Mouse (Mus musculus) MEL (cell line): ENCODE data around the gene Snx10. TPM values are rescaled to one million over a fixed set of nuclear protein-coding genes. Genes with fewer than 3 reads are reported as not detected.

Experiments used
- DNase-seq: peaks from one replicate; pipeline ENCODE4 v3.0.0; 2011; ENCODE audit warnings: low read depth, low spot score
- H3K27ac ChIP-seq: 2 replicates; pipeline ENCODE4 v1.5.1; 2012; ENCODE audit warnings: low read depth, mild to moderate bottlenecking, control low read depth, low read length, moderate library complexity; ENCODE audit not compliant: control insufficient read depth
- H3K27me3 ChIP-seq, 2 experiments: fragments of 150-350 bp in 1 of 2; sonication (generic) in 1 of 2; 2 replicates each; pipeline ENCODE4 v1.6.1; 2012; ENCODE audit warnings: low read length in 2 of 2, mild to moderate bottlenecking in 2 of 2, improper control_type of control experiment in 1 of 2, moderate library complexity in 1 of 2; ENCODE audit not compliant: insufficient read depth in 2 of 2, control insufficient read depth in 1 of 2
- H3K36me3 ChIP-seq, 2 experiments: 2 replicates each; pipeline ENCODE4 v1.6.1; 2012 to 2014; ENCODE audit warnings: low read length in 2 of 2, improper control_type of control experiment in 1 of 2, inconsistent platforms in 1 of 2, mild to moderate bottlenecking in 1 of 2; ENCODE audit not compliant: insufficient read depth in 2 of 2, control insufficient read depth in 1 of 2
- H3K4me1 ChIP-seq, 2 experiments: fragments of 150-350 bp in 1 of 2; sonication (generic) in 1 of 2; 2 replicates each; pipeline ENCODE4 v1.6.1; 2012; ENCODE audit warnings: low read length in 2 of 2, improper control_type of control experiment in 1 of 2, mild to moderate bottlenecking in 1 of 2; ENCODE audit not compliant: insufficient read depth in 2 of 2, control insufficient read depth in 1 of 2
- H3K4me3 ChIP-seq, 2 experiments: fragments of 150-350 bp in 1 of 2; sonication (generic) in 1 of 2; 2 replicates each; pipeline ENCODE4 v1.5.1; 2012; ENCODE audit warnings: low read depth in 2 of 2, low read length in 2 of 2, mild to moderate bottlenecking in 2 of 2, moderate library complexity in 2 of 2, control low read depth in 1 of 2, improper control_type of control experiment in 1 of 2; ENCODE audit not compliant: control insufficient read depth in 1 of 2, insufficient read depth in 1 of 2
- H3K79me2 ChIP-seq: 2 replicates; pipeline ENCODE4 v1.6.1; 2012; ENCODE audit warnings: mild to moderate bottlenecking, low read length, moderate library complexity; ENCODE audit not compliant: control insufficient read depth, poor library complexity, insufficient read depth
- H3K9ac ChIP-seq: 2 replicates; pipeline ENCODE4 v1.6.1; 2012; ENCODE audit warnings: low read depth, mild to moderate bottlenecking, control low read depth, low read length, moderate library complexity; ENCODE audit not compliant: control insufficient read depth, poor library complexity, severe bottlenecking
- H3K9me3 ChIP-seq: fragments of 150-350 bp; sonication (generic); replicated peaks from 2 replicates; pipeline ENCODE4 v1.6.1; 2012; ENCODE audit warnings: mild to moderate bottlenecking, low read length, improper control_type of control experiment, moderate library complexity; ENCODE audit not compliant: insufficient read depth
- BHLHE40 ChIP-seq: IDR thresholded peaks from 2 replicates; pipeline ENCODE4 v1.6.1; 2012; ENCODE audit warnings: low read depth, mild to moderate bottlenecking, inconsistent platforms, low read length, improper control_type of control experiment, borderline replicate concordance
- EP300 ChIP-seq, 2 experiments: IDR thresholded peaks; 2 replicates each; pipeline ENCODE4 v1.6.1; 2011; ENCODE audit warnings: improper control_type of control experiment in 2 of 2, low read length in 2 of 2, low read depth in 1 of 2, mild to moderate bottlenecking in 1 of 2
- GABPA ChIP-seq: IDR thresholded peaks from 2 replicates; pipeline ENCODE4 v1.6.1; 2012; ENCODE audit warnings: low read depth, mild to moderate bottlenecking, inconsistent platforms, low read length, improper control_type of control experiment, moderate library complexity
- HCFC1 ChIP-seq: IDR thresholded peaks from 2 replicates; pipeline ENCODE4 v1.6.1; 2012; ENCODE audit warnings: low read depth, mild to moderate bottlenecking, inconsistent platforms, low read length, improper control_type of control experiment, moderate library complexity
- JUND ChIP-seq: IDR thresholded peaks from 2 replicates; pipeline ENCODE4 v1.6.1; 2011; ENCODE audit warnings: low read depth, mild to moderate bottlenecking, improper control_type of control experiment, low read length
- MAFK ChIP-seq: IDR thresholded peaks from 2 replicates; pipeline ENCODE4 v1.6.1; 2011; ENCODE audit warnings: low read depth, mild to moderate bottlenecking, low read length, improper control_type of control experiment, borderline replicate concordance
- MAZ ChIP-seq: IDR thresholded peaks from 2 replicates; pipeline ENCODE4 v1.6.1; 2012; ENCODE audit warnings: low read depth, mild to moderate bottlenecking, inconsistent platforms, low read length, improper control_type of control experiment
- MEF2A ChIP-seq: IDR thresholded peaks from 2 replicates; pipeline ENCODE4 v1.6.1; 2014; ENCODE audit warnings: low read depth, mild to moderate bottlenecking, inconsistent platforms, low read length, improper control_type of control experiment; ENCODE audit not compliant: poor library complexity, insufficient replicate concordance, severe bottlenecking; ENCODE audit errors: extremely low read depth
- NRF1 ChIP-seq: IDR thresholded peaks from 2 replicates; pipeline ENCODE4 v1.6.1; 2014; ENCODE audit warnings: low read depth, mild to moderate bottlenecking, inconsistent platforms, low read length, improper control_type of control experiment, moderate library complexity; ENCODE audit not compliant: poor library complexity, insufficient read depth, severe bottlenecking
- POLR2A ChIP-seq, 2 experiments: IDR thresholded peaks; 2 replicates each; pipeline ENCODE4 v1.6.1; 2011 to 2012; ENCODE audit warnings: low read length in 2 of 2, mild to moderate bottlenecking in 2 of 2, control low read depth in 1 of 2, improper control_type of control experiment in 1 of 2, low read depth in 1 of 2, moderate library complexity in 1 of 2; ENCODE audit not compliant: control insufficient read depth in 1 of 2, insufficient read depth in 1 of 2, poor library complexity in 1 of 2
- POLR2AphosphoS2 ChIP-seq: IDR thresholded peaks from 2 replicates; pipeline ENCODE4 v1.6.1; 2011; ENCODE audit warnings: low read length, improper control_type of control experiment
- POLR2AphosphoS5 ChIP-seq: IDR thresholded peaks from 2 replicates; pipeline ENCODE4 v1.6.1; 2012; ENCODE audit warnings: low read depth, borderline replicate concordance, mild to moderate bottlenecking, inconsistent platforms, low read length, moderate library complexity, mixed read lengths
- SMC3 ChIP-seq: IDR thresholded peaks from 2 replicates; pipeline ENCODE4 v1.6.1; 2011; ENCODE audit warnings: low read depth, low read length, improper control_type of control experiment
- TAL1 ChIP-seq: IDR thresholded peaks from 2 replicates; pipeline ENCODE4 v1.6.1; 2012; ENCODE audit warnings: mild to moderate bottlenecking, inconsistent platforms, low read length, moderate library complexity, mixed read lengths
- TCF12 ChIP-seq: IDR thresholded peaks from 2 replicates; pipeline ENCODE4 v1.6.1; 2014; ENCODE audit warnings: low read depth, mild to moderate bottlenecking, inconsistent platforms, low read length, improper control_type of control experiment, moderate library complexity
- UBTF ChIP-seq: IDR thresholded peaks from 2 replicates; pipeline ENCODE4 v1.6.1; 2012; ENCODE audit warnings: low read depth, mild to moderate bottlenecking, inconsistent platforms, low read length, improper control_type of control experiment, moderate library complexity, borderline replicate concordance; ENCODE audit not compliant: insufficient read depth
- USF1 ChIP-seq: IDR thresholded peaks from 2 replicates; pipeline ENCODE4 v1.6.1; 2014; ENCODE audit warnings: low read depth, mild to moderate bottlenecking, inconsistent platforms, low read length, improper control_type of control experiment, moderate library complexity
- USF2 ChIP-seq, 2 experiments: IDR thresholded peaks; 2 replicates each; pipeline ENCODE4 v1.6.1; 2011 to 2012; ENCODE audit warnings: improper control_type of control experiment in 2 of 2, low read length in 2 of 2, borderline replicate concordance in 1 of 2, inconsistent platforms in 1 of 2, low read depth in 1 of 2, mild to moderate bottlenecking in 1 of 2; ENCODE audit not compliant: insufficient read depth in 1 of 2
- ZC3H11A ChIP-seq: IDR thresholded peaks from 2 replicates; pipeline ENCODE4 v1.6.1; 2012; ENCODE audit warnings: low read depth, mild to moderate bottlenecking, inconsistent platforms, low read length, improper control_type of control experiment
- ZMIZ1 ChIP-seq: IDR thresholded peaks from 2 replicates; pipeline ENCODE4 v1.6.1; 2012; ENCODE audit warnings: low read depth, mild to moderate bottlenecking, inconsistent platforms, low read length, improper control_type of control experiment, moderate library complexity
- ZNF384 ChIP-seq: IDR thresholded peaks from 2 replicates; pipeline ENCODE4 v1.6.1; 2012; ENCODE audit warnings: low read depth, mild to moderate bottlenecking, inconsistent platforms, low read length, improper control_type of control experiment
- polyA plus RNA-seq, 2 experiments: library from polyadenylated mRNA; stranded (reverse) in 1 of 2; unstranded in 1 of 2; fragments of >175 nt in 1 of 2; fragments of >200 nt in 1 of 2; gene quantifications; 2 replicates each; pipeline versions ENCODE4 v1.2.1 to v1.2.4; 2012; ENCODE audit warnings: low replicate concordance in 2 of 2, low read depth in 1 of 2; ENCODE audit not compliant: insufficient read length in 2 of 2, insufficient read depth in 1 of 2, missing spikeins in 1 of 2
- total RNA-seq: library from RNA; depleted of rRNA; stranded (reverse); fragments of 300-350 nt; gene quantifications from 2 replicates; pipeline ENCODE4 v1.2.3, GENCODE M21; 2012

Gene Snx10
- total and polyA plus RNA-seq, 3 experiments: 3.9 to 7.0 TPM; not detected in 1

- DNase-seq: no peak
- Histone ChIP-seq H3K9me3 (no peaks in the 10 kb centered on the region), H3K27ac (no peak overlapping the region), H3K36me3 (no peaks in the 10 kb centered on the region), H3K79me2 (no peaks in the 10 kb centered on the region), H3K4me1 (no peaks in the 10 kb centered on the region), H3K4me3 (no peak overlapping the region), H3K27me3 (no peaks in the 10 kb centered on the region), H3K9ac (no peak overlapping the region)
- TF ChIP-seq TAL1: no peak
Observed at GRCm38 (mm10) chr6:51573136-51573535, 49.4 kb downstream of the Snx10 start.

GRCm38 (mm10) chr6:51574132-51574531 is 50.4 kb downstream of the Snx10 start:
- Histone ChIP-seq H3K4me3 (no peak overlapping the region), H3K79me2 (no peaks in the 10 kb centered on the region), H3K9me3 (no peaks in the 10 kb centered on the region), H3K9ac (no peak overlapping the region), H3K36me3 (no peaks in the 10 kb centered on the region), H3K27me3 (no peaks in the 10 kb centered on the region), H3K27ac (no peak overlapping the region), H3K4me1 (no peaks in the 10 kb centered on the region)
- no peak for DNase-seq
- no peak for TF ChIP-seq MAFK
- no peak for TF ChIP-seq POLR2AphosphoS2
- TF ChIP-seq HCFC1: no peak
- no peak for TF ChIP-seq USF2 (IDR thresholded peaks at IDR 0.05; ENCODE audit: borderline replicate concordance in 1 of 2, insufficient read depth in 1 of 2, low read depth in 1 of 2, low read length in 2 of 2)

GRCm38 (mm10) chr6:51578415-51578814 is 54.7 kb downstream of the Snx10 start:
- DNase-seq: no peak

GRCm38 (mm10) chr6:51580040-51580680 is 56.5 kb downstream of the Snx10 start:
- no peak overlapping the region for H3K27ac ChIP-seq
- H3K79me2 ChIP-seq: no peaks in the 10 kb centered on the region
- no peak overlapping the region for H3K9ac ChIP-seq
- DNase-seq: peak; percentile 88
- H3K4me3 ChIP-seq: no peak overlapping the region
- H3K9me3 ChIP-seq: no peaks in the 10 kb centered on the region
- no peaks in the 10 kb centered on the region for H3K4me1 ChIP-seq
- no peaks in the 10 kb centered on the region for H3K36me3 ChIP-seq
- H3K27me3 ChIP-seq: no peaks in the 10 kb centered on the region
- TF ChIP-seq ZC3H11A (peak; percentile 98), USF1 (no peak), EP300 (IDR thresholded peaks at IDR 0.05; ENCODE audit: low read depth in 1 of 2, low read length in 2 of 2) (peak in 1 of 2 experiments; percentile 22; a peak in 1 of 4 replicates), TCF12 (0 out of 2 replicates have a peak, but pooled peaks have one; percentile 36), POLR2AphosphoS5 (no peak), TAL1 (no peak; the same call in 1 of the 2 replicates), ZNF384 (peak; percentile 73), MEF2A (no peak), UBTF (no peak), SMC3 (peak; percentile 97), MAZ (peak; percentile 60; the same call in 1 of the 2 replicates), POLR2A (IDR thresholded peaks at IDR 0.05; ENCODE audit: control insufficient read depth in 1 of 2, insufficient read depth in 1 of 2, low read depth in 1 of 2, low read length in 2 of 2, poor library complexity in 1 of 2) (no peak), ZMIZ1 (no peak)

More at GRCm38 (mm10) chr6:51578415-51578814, 54.7 kb downstream of the Snx10 start:
- TF ChIP-seq JUND (no peak), NRF1 (no peak), GABPA (no peak), BHLHE40 (no peak), POLR2AphosphoS5 (no peak)
- H3K27ac ChIP-seq: no peak overlapping the region
- H3K36me3 ChIP-seq: no peaks in the 10 kb centered on the region
- H3K4me3 ChIP-seq: no peak overlapping the region
- H3K9ac ChIP-seq: no peak overlapping the region
- no peaks in the 10 kb centered on the region for H3K9me3 ChIP-seq
- no peaks in the 10 kb centered on the region for H3K79me2 ChIP-seq
- H3K4me1 ChIP-seq: no peaks in the 10 kb centered on the region
- H3K27me3 ChIP-seq: no peaks in the 10 kb centered on the region
